Mouse (Mus musculus) intestine, embryonic 14.5 days (tissue): ENCODE measurements around the gene Rps29. TPM values are rescaled to one million over a fixed set of nuclear protein-coding genes. Genes with fewer than 3 reads are reported as not detected.
A peak's percentile ranks its signal among the peaks of the same experiment; 100 is the strongest.

Experiments
- ATAC-seq: fragments of 200-750 bp; cut with Nextera tagmentation; replicated peaks from 2 replicates; pipeline ENCODE4 v1.8.0; 2017; ENCODE audit warnings: low read depth, moderate number of reproducible peaks, moderate TSS enrichment, moderate library complexity; ENCODE audit not compliant: low FRiP score, low TSS enrichment
- DNase-seq: peaks from one replicate; pipeline ENCODE4 v3.0.0-alpha.2; 2018; ENCODE audit warnings: low spot score
- H3K27ac ChIP-seq: fragments of 300-500 bp; sonication (generic); 2 replicates; pipeline ENCODE4 v1.5.1; 2014; ENCODE audit warnings: low read depth, mild to moderate bottlenecking, control low read depth
- H3K27me3 ChIP-seq: fragments of 300-500 bp; sonication (generic); replicated peaks from 2 replicates; pipeline ENCODE4 v1.6.1; 2014; ENCODE audit warnings: low read length, control low read depth; ENCODE audit not compliant: control insufficient read depth, insufficient read depth
- H3K36me3 ChIP-seq: fragments of 300-500 bp; sonication (generic); 2 replicates; pipeline ENCODE4 v1.6.1; 2014; ENCODE audit warnings: low read length, control low read depth; ENCODE audit not compliant: control insufficient read depth, insufficient read depth
- H3K4me1 ChIP-seq: fragments of 300-500 bp; sonication (generic); replicated peaks from 2 replicates; pipeline ENCODE4 v1.6.1; 2014; ENCODE audit warnings: low read length, control low read depth, mixed read lengths; ENCODE audit not compliant: control insufficient read depth, insufficient read depth
- H3K4me2 ChIP-seq: fragments of 300-500 bp; sonication (generic); 2 replicates; pipeline ENCODE4 v1.6.1; 2014; ENCODE audit warnings: low read length
- H3K4me3 ChIP-seq: fragments of 300-500 bp; sonication (generic); 2 replicates; pipeline ENCODE4 v1.5.1; 2014; ENCODE audit warnings: low read depth, low read length, control low read depth, mixed read lengths
- H3K9ac ChIP-seq: fragments of 300-500 bp; sonication (generic); 2 replicates; pipeline ENCODE4 v1.6.1; 2014; ENCODE audit warnings: mild to moderate bottlenecking, low read length
- H3K9me3 ChIP-seq: fragments of 300-500 bp; sonication (generic); 2 replicates; pipeline ENCODE4 v1.6.1; 2016; ENCODE audit warnings: low read length, control low read depth; ENCODE audit not compliant: control insufficient read depth
- WGBS: fragments of 180-500 bp; shearing (Covaris S2); extraction: QIAGEN DNeasy Blood & Tissue Kit; methylation state at CpG from one replicate; pipeline ENCODE4 v1.1.7; 2014; 5-methylcytosine and 5-hydroxymethylcytosine counted together
- polyA plus RNA-seq: library from polyadenylated mRNA; unstranded; fragments of >200 nt; fragmentation: Nextera tagmentation; extraction: Ambion mirVana; gene quantifications from 2 replicates; pipeline ENCODE4 v1.2.1, GENCODE M21; 2014

Rps29 gene
- polyA plus RNA-seq, 1 experiment from 2014 or later, result 2,401 TPM

DNA sequence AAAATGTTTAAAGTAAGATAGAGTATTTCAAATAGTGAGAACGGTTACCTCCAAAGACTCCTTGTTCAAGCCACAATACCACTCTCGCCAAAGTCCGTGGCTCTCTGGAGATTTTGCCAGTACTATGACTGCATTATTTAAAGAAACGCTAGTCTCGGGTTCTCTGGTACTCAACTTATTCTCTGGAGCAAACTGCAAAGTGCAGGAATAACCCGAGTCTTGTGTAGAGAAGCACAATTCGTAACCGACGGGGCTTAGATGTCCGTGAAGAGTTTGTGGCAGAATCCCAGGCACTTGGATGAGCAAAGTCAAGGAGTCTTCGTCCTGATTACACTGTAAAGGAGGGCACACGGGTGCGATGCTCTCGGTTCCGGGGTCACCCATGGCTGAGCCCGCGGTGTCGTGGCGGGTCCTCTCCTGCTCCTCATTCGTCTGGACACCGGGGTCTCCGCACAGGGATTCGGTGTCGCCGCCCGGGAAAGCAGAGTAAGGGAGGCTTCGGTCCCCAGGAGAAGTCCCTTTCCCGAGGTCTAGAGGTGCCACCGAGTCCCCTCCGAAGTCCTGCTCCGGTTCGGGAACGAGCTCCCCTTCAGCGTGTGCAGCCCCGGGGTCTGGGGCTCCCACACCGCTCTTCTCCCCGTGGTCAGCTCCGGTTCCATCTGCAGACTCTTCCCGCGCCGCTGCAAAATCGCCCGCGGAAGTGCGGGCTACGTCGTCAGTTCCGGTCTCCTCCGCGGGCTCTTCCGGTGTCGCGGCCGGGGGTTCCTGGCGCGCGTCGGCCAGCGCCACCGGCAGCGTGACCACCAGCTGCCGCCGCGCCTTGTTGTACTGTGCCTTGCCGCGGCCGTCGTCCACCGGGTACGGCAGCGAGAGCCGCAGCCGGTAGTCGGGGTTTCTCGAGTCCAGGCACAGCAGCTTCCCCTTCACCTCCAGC lies 37.7 kb upstream of the Rps29 start, which contains the start of gene Gm49383:
Gene Gm49383, minus strand, starts transcription at position 661 of the 934 bp plus-strand sequence.
- peak within 1 kb of the TSS; percentile 78 for H3K27ac ChIP-seq
- DNase-seq (peak; percentile 86), ATAC-seq (peak; percentile 74)
- peak within 1 kb of the TSS; percentile 84 for H3K9ac ChIP-seq
- no peaks in the 10 kb centered on the region for H3K27me3 ChIP-seq
- under 1% methylated on average over 75 of the region's 75 CpGs for WGBS
- peaks cover 4% of the 10 kb centered on the region; the same call in 1 of the 2 replicates for H3K4me1 ChIP-seq
- H3K9me3 ChIP-seq, result no peaks in the 10 kb centered on the region
- H3K4me2 ChIP-seq, result peak within 1 kb of the TSS; percentile 86
- peaks cover 30% of the 10 kb centered on the region for H3K36me3 ChIP-seq
- peak within 1 kb of the TSS; percentile 98 for H3K4me3 ChIP-seq

GRCm38 (mm10) chr12:69192637-69193036 lies 33.7 kb upstream of the Rps29 start:
- H3K27ac ChIP-seq, result no peak overlapping the region
- H3K9ac ChIP-seq, result no peak overlapping the region
- ATAC-seq (no peak), DNase-seq (no peak)
- no peaks in the 10 kb centered on the region for H3K27me3 ChIP-seq
- H3K4me1 ChIP-seq, result no peaks in the 10 kb centered on the region
- 96% methylated on average over 2 of the region's 2 CpGs for WGBS
- H3K36me3 ChIP-seq, result peaks cover 31% of the 10 kb centered on the region
- H3K4me2 ChIP-seq, result no peak overlapping the region
- H3K4me3 ChIP-seq, result no peak overlapping the region
- no peaks in the 10 kb centered on the region for H3K9me3 ChIP-seq

GRCm38 (mm10) chr12:69191396-69191795 lies 32.4 kb upstream of the Rps29 start:
- ATAC-seq (no peak), DNase-seq (no peak)
- Histone ChIP-seq H3K27me3 (no peaks in the 10 kb centered on the region), H3K4me1 (peaks cover 7% of the 10 kb centered on the region; the same call in 1 of the 2 replicates), H3K36me3 (peaks cover 34% of the 10 kb centered on the region), H3K4me2 (no peak overlapping the region), H3K27ac (no peak overlapping the region), H3K9ac (no peak overlapping the region), H3K9me3 (no peaks in the 10 kb centered on the region), H3K4me3 (no peak overlapping the region)
- 91% methylated on average over 5 of the region's 5 CpGs for WGBS

DNA sequence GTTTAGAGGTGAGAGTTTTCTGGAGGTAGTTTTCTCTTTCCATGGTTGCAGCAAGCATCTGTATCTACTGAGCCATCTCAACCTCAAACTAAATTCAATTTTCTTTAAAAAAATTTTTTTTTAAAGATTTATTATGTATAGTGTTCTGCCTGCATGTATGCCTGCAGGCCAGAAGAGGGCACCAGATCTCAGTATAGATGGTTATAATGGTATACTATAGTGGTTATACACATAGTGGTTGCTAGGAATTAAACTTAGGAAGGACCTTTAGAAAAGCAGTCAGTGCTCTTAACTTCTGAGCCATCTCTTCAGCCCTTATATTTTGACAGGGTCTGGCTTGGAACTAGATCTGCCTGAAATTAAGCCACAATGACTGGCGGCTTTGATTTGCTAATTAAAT lies 31.5 kb upstream of the Rps29 start:
- WGBS, result 98% methylated on average over 1 of the region's 1 CpGs
- Histone ChIP-seq H3K4me2 (no peak overlapping the region), H3K27me3 (no peaks in the 10 kb centered on the region), H3K36me3 (peaks cover 34% of the 10 kb centered on the region), H3K9me3 (no peaks in the 10 kb centered on the region), H3K27ac (no peak overlapping the region), H3K9ac (no peak overlapping the region), H3K4me1 (peaks cover 9% of the 10 kb centered on the region), H3K4me3 (no peak overlapping the region)
- no peak for DNase-seq
- ATAC-seq, result no peak

GRCm38 (mm10) chr12:69190074-69190473 lies 31.1 kb upstream of the Rps29 start:
- no peaks in the 10 kb centered on the region for H3K9me3 ChIP-seq
- H3K36me3 ChIP-seq, result peaks cover 34% of the 10 kb centered on the region
- no peak for DNase-seq

GRCm38 (mm10) chr12:69186811-69187471 lies 28.0 kb upstream of the Rps29 start:
- peaks cover 33% of the 10 kb centered on the region for H3K36me3 ChIP-seq
- no peak overlapping the region for H3K4me3 ChIP-seq
- DNase-seq (no peak), ATAC-seq (no peak)
- no peaks in the 10 kb centered on the region for H3K9me3 ChIP-seq
- no peak overlapping the region for H3K9ac ChIP-seq
- WGBS, result 68% methylated on average over 5 of the region's 5 CpGs
- no peaks in the 10 kb centered on the region for H3K27me3 ChIP-seq
- H3K27ac ChIP-seq, result no peak overlapping the region
- H3K4me2 ChIP-seq, result 0 out of 2 replicates have a peak overlapping the region, but pooled peaks have one; percentile 1
- peaks cover 16% of the 10 kb centered on the region for H3K4me1 ChIP-seq

More at GRCm38 (mm10) chr12:69190074-69190473, 31.1 kb upstream of the Rps29 start:
- Histone ChIP-seq H3K27ac (no peak overlapping the region), H3K4me1 (peaks cover 14% of the 10 kb centered on the region), H3K4me2 (no peak overlapping the region), H3K27me3 (no peaks in the 10 kb centered on the region), H3K4me3 (no peak overlapping the region), H3K9ac (no peak overlapping the region)
- WGBS, result 85% methylated on average over 9 of the region's 9 CpGs
- no peak for ATAC-seq

DNA sequence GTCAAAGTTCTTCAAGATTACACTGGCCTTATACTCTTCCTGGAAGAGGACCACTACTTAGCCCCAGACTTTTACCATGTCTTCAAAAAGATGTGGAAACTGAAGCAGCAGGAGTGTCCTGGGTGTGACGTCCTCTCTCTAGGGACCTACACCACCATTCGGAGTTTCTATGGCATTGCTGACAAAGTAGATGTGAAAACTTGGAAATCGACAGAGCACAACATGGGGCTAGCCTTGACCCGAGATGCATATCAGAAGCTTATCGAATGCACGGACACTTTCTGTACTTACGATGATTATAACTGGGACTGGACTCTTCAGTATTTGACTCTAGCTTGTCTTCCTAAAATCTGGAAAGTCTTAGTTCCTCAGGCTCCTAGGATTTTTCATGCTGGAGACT lies 26.4 kb upstream of the Rps29 start:
- Histone ChIP-seq H3K4me1 (peaks cover 16% of the 10 kb centered on the region), H3K36me3 (peaks cover 28% of the 10 kb centered on the region), H3K4me2 (peak overlapping the region; percentile 89), H3K4me3 (peak overlapping the region; percentile 88), H3K9me3 (no peaks in the 10 kb centered on the region), H3K27me3 (no peaks in the 10 kb centered on the region), H3K9ac (peak overlapping the region; percentile 81), H3K27ac (no peak overlapping the region)
- WGBS, result 84% methylated on average over 7 of the region's 7 CpGs
- ATAC-seq (no peak), DNase-seq (no peak)

- Histone ChIP-seq H3K27ac (peak overlapping the region; percentile 83), H3K4me2 (peak overlapping the region; percentile 89), H3K9me3 (no peaks in the 10 kb centered on the region), H3K4me1 (peaks cover 16% of the 10 kb centered on the region), H3K4me3 (peak overlapping the region; percentile 88), H3K36me3 (peaks cover 23% of the 10 kb centered on the region), H3K27me3 (no peaks in the 10 kb centered on the region), H3K9ac (peak overlapping the region; percentile 81)
- ATAC-seq (peak; percentile 56), DNase-seq (peak; percentile 79)
- 2% methylated on average over 80 of the region's 86 CpGs for WGBS
Measured at GRCm38 (mm10) chr12:69184342-69185295, 25.6 kb upstream of the Rps29 start.
